Mouse (Mus musculus) c-Kit-positive CD71-positive TER-119-negative erythroid progenitor cells, embryonic 14.5 days (primary cell): ENCODE measurements around the gene Ccdc77.
"Not testable (repeated sequence)": the region's sequence is repeated elsewhere in the genome, so short reads cannot be mapped to it uniquely, and the experiment has no call there.

ENCODE experiments used
- DNase-seq: peaks from one replicate; pipeline ENCODE4 v3.0.0-alpha.2; 2013; ENCODE audit warnings: low read depth

Ccdc77 gene

GRCm38 (mm10) chr6:120309787-120310186 is 54.4 kb downstream of the Ccdc77 start:
- DNase-seq, result no peak

- no peak for DNase-seq
Measured at GRCm38 (mm10) chr6:120309338-120309737, 54.8 kb downstream of the Ccdc77 start.

- DNase-seq, result no peak
Measured at GRCm38 (mm10) chr6:120306859-120307594, 57.1 kb downstream of the Ccdc77 start.

GRCm38 (mm10) chr6:120302755-120303316 is 61.3 kb downstream of the Ccdc77 start:
- no peak for DNase-seq

- DNase-seq, result no peak
Measured at GRCm38 (mm10) chr6:120301137-120301536, 63.0 kb downstream of the Ccdc77 start.

GRCm38 (mm10) chr6:120296589-120296988 is 67.6 kb downstream of the Ccdc77 start:
- not testable (repeated sequence) for DNase-seq

- DNase-seq, result no peak
Measured at GRCm38 (mm10) chr6:120294785-120295133, 69.4 kb downstream of the Ccdc77 start.

GRCm38 (mm10) chr6:120294056-120294784 is 70.0 kb downstream of the Ccdc77 start, which contains the start of the genes D330020A13Rik and B4galnt3:
TSS of gene D330020A13Rik (plus strand) at chr6:120294364.
TSS of gene B4galnt3 (minus strand) at chr6:120294559.
- no peak for DNase-seq

- DNase-seq, result no peak
Measured at GRCm38 (mm10) chr6:120291396-120292009, 72.7 kb downstream of the Ccdc77 start.

- no peak for DNase-seq
Measured at GRCm38 (mm10) chr6:120289430-120289829, 74.7 kb downstream of the Ccdc77 start.

GRCm38 (mm10) chr6:120288541-120288940 is 75.6 kb downstream of the Ccdc77 start:
- DNase-seq, result no peak

- DNase-seq, result no peak
Measured at GRCm38 (mm10) chr6:120287279-120287678, 76.9 kb downstream of the Ccdc77 start.

- DNase-seq, result no peak
Measured at GRCm38 (mm10) chr6:120276874-120277449, 87.2 kb downstream of the Ccdc77 start.

GRCm38 (mm10) chr6:120275301-120275700 is 88.9 kb downstream of the Ccdc77 start:
- DNase-seq, result no peak

GRCm38 (mm10) chr6:120274887-120275286 is 89.3 kb downstream of the Ccdc77 start:
- DNase-seq, result no peak
